Mouse (Mus musculus): ENCODE measurements around the gene Epsti1.

Gene Epsti1

DNA sequence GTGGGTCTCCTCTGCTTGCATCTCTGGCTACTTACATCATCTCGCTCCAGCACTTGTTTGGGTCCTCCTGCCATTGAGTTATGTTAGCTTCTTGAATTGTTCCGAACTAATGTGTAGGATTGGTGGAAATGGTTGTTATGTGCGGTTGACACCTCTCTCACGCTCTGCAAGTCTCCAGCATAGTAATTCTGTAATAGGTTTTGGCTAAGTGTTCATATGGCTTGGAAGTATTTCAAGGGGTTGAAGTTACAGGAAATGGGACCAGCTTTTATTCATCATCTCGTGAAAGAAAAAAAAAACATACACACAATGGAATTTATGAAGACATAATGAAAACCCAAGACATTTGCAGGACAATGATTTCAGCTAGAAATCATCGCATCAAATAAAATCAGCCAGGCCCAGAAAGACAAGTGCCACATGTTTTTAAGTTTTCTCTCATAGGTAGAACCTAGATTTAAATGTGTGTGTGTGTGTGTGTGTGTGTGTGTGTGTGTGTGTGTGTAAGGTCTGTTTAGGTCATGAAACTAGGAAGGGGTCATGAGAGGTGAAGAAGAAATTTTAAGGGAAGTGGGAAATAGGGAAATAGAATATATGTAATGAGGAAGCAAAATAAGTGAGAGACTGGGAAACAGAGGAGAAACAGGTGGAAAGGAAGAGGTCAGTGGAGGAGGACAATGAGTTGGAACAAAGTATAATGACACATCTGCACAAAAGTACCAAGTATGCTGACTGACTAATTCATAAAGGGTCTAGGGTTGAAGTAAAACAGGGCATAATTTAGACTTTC, 19.2 kb downstream of the Epsti1 start:
- no peak for DNase-seq (ENCODE audit: low spot score in 2 of 2)

DNA sequence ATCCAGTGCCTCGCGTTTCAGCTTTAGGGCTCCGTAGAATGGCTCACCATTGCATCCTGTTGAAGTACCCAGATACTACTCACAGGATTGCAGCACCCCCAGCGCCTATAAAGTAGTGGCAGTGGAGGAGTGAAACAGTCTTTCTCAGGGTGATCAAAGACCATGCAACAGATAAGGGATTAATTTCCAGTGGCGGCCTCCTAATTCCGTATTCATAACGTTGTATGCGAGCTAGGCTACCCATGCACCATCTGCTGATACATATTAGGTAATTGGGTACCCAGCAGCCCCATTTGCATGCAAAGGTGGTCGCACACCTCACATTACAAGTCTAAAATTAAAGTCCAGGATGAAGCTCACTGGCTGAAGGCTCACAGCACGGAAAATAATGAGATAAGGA, 21.4 kb downstream of the Epsti1 start:
- no peak for DNase-seq (ENCODE audit: low spot score in 2 of 2)

DNA sequence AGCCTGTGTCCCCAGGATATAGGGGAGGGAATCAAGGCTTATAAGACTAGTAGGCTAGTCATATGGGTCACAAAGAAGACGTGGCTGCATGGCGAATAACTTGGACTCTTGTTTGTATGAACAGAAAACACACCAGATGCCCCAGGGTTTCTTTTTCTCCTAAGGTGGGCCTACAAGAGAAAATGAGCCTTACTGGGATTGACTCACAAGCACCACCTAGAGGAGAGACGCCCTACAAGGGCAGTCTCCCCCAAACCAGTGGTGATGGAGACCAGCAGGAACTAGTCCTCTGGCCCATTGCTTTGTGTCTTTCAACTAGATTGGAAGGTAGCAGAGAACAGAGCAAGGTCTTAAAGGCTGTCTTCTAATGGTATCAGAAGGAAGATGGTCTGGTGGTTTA, 22.7 kb downstream of the Epsti1 start:
- DNase-seq (ENCODE audit: low spot score in 2 of 2), result peak; percentile 5 to 19

DNA sequence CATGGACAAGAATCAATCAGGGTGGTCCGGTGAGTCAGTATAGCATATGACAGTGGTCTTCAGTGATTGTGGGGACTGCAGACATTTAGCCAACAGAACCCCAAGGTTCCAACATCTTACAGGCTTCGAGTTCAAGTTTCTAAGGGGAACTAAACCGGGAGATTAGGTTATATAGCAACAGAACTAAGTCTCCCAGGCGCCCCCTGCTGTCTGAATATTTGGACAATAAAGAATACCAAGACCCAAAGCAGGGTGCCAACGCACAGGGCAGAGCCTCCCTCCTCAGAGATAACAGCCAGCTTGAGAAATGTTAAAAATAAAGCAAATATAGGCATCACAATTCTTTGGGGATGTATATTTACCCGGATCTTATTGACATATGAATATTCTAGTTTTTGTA, 24.0 kb downstream of the Epsti1 start:
- DNase-seq (ENCODE audit: low spot score in 2 of 2), result peak; percentile 56 to 65

DNA sequence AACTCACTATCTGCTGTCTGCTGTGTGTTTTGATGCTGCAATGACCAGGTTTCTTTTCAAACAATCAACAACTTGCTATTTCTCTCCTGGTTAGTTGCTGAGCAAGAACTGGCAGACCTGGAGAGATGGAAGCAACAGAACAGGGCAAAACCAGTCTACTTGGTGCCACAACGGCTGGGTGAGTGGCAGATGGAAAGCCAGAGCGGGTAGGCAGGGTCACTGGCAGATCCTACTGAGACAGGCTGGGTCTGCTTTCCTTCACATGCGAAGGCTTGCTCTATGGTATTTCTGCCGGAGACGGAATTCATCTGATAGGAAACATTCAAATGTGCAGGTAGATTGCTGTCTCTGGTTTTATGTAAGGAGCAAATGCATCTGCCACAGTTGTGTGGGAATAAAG, 24.6 kb downstream of the Epsti1 start:
- no peak for DNase-seq (ENCODE audit: low spot score in 2 of 2)

DNA sequence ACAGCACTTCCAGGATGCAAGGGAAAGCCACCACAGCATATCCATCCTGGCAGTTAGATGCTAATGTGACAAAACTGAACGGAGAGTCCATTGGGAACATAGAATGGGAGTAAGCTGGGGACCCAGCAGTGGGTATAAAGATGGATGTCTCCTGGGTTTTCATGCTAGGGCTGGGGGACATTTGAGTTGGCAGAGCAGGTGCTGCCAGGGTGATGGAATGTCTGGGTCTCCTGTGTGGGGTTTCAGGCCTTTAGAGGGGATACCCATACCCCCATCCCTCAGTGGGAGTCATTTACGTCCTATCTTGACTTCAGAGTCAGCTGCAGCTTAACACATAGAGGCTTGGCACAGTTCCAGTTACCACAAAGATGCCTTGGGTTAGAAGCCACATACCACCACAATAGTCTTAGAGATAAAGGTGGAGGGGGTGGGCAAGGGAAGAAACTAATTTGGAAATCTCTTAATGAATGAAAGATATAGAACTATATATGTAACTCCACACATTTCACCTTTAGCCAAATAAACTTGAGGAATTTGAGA, 25.2 kb downstream of the Epsti1 start:
- no peak for DNase-seq (ENCODE audit: low spot score in 2 of 2)

DNA sequence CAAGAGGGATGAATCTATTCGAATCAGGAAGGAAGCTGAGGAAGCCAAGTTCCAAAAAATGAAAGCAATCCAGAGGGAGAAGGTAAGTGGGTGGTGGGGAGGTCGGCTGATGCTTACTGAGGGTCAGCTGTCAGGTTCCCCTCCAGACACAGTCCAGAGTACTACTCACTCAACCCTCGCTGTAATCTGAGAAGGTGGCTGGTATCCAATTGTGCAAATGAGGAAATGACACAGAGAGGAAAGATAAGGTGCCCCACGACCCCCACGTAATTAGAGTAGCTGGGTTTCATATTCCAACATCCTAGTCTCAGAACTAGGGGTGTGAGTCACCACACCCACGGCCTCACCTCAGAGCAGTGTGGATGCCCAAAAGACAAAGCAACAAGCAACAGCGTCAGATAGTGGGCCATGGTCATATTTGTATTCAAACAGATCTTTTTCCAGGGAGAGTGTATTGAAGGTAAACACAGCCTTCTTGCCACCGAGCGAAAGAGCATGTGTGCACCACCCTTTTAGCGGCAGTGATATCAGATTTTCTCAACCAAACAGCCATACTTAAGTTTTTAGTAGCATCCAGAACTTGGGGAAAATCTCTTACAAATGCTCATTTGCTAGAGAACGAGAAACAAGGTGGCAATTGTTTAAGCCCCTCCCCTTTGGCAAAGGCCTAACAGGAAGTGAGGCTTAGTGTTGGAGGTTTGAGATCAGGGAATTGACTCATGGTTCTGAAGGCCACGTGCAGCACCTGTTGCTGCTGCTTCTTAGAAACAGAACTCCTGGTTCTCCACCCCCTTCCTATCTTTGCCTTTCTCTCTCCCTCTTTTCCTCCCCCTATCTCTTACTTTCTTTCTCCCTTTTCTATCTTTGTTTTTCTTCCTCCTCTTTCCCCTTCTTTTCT, 28.4 kb downstream of the Epsti1 start:
- DNase-seq (ENCODE audit: low spot score in 2 of 2), result no peak

DNA sequence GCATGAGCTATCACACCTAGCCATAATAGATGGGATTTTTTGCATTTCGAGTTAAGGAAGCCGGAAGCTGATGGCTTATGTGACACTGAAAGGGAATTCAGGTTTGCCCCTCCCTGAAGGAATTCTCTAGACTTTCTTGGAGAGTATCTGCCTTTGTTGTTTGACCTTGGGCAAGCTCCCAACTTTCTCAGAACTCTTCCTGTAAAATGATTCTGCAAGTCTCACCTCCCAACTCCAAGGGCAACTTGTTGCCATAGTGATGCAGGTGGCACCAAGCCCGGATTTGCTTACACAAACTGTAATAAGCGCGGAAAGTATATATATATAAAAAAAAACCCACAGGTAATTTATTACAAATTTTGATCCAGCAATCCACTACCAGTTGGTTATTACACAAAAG, 29.2 kb downstream of the Epsti1 start:
- no peak for DNase-seq (ENCODE audit: low spot score in 2 of 2)

DNA sequence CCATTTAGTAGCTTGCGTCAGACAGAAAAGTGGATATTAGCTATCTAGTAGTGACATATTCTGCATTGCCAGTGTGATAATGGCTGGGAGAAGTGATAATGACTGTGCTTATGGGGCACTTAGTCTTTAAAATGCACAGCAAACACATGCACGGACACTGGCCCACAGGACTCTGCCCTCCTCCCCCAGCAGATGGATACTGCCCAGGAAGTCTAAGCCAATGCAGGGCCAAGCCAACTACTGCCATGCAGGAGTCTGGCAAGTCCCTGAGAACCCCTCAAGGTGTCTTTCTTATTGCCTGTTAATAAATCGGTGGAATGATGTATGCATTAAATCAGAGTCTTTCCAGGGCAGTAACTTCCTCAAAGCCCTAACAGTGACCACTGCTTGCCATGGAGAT, 30.4 kb downstream of the Epsti1 start:
- DNase-seq (ENCODE audit: low spot score in 2 of 2), result no peak

DNA sequence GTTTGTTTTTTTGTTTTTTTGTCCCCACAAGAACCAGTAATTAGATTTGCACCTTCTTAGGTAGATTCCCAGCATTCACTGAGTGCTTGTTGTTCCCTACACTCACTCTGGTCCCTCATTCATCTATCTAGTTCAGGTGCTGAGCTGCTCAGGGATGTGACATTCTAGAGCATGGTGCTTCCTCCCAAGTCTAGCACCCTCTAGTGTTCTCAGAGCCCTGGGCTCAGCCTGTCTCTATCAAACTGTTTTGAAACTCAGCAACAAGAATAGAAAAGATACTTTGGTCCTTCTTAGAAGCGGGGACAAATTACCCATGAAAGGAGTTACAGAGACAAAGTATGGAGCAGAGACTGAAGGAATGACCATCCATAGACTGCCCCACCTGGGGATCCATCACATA, 37.1 kb downstream of the Epsti1 start:
- DNase-seq (ENCODE audit: low spot score in 2 of 2), result no peak

DNA sequence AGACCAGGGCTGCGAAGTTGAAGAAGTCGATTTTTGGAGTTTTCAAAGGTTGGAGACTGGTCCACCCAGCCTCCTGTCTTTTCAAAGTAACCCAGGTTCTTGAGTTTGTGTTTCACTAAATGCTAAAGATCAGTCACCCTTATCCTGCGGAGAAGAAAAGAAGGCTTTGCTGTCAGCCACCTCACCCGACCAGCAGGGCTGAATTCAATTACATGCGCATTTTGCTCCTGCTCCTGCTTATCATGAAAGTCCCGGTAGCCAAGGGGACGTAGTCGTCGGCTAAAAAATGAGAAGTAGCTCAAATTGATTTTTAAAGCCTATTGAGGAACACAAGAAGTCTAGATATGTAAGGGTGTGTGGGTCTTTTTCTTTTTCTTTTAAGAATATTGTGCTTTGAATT, 38.2 kb downstream of the Epsti1 start:
- DNase-seq (ENCODE audit: low spot score in 2 of 2), result no peak

DNA sequence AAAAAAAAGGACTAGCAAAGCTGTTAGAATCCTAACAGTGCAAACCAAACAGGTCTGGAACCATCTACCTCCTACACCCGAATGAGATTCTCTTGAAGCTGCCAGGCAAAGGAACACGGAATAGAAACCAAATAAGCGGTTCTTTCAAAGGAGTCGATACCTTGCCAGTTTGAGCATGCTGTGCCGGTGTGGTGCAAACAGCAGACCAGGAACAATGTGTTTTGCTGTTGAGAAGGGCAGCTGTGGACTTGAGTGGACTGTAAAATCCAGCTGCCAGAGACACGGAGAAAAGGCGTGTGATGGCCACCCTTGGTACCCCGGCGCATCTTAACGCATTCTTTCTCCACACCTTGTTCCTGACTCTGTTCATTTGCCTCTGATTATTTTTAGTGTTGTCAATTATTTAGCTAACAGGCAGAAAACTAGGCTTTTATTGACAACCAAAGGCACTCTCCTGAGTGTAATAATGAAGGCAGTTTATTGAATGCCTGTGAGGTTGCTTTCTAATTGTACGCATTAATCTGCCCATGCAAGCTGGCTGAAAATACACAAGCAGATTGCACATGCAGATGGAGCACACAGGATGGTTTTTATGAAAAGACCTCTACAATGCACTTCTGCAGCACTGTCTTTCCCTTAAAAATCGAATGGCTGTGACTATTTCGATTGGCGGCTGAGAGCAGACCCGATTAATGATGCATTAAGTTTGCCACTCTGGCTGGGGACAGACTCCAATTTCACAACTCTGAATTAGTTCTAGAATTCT, 38.9 kb downstream of the Epsti1 start:
- no peak for DNase-seq (ENCODE audit: low spot score in 2 of 2)

DNA sequence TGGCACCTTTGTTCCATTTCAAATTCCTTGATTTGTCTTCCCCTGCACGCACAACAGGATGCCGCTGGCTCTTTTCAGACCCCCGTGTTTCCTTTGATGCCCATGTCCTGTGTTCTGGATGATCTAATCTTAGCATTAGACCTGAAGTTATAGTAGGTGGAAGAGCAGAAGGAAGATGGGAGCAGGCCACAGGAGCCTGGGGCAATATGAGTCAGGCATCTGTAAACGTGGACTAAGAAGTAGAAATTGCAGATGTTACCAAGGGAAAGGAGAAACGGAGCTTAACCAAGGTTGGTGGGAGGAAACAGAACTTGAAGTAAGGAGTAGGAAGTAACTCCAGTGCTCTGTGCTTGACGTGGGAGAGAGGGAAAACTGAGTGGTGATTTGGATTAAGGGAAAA, 57.7 kb downstream of the Epsti1 start:
- no peak for DNase-seq (ENCODE audit: low spot score in 2 of 2)

DNA sequence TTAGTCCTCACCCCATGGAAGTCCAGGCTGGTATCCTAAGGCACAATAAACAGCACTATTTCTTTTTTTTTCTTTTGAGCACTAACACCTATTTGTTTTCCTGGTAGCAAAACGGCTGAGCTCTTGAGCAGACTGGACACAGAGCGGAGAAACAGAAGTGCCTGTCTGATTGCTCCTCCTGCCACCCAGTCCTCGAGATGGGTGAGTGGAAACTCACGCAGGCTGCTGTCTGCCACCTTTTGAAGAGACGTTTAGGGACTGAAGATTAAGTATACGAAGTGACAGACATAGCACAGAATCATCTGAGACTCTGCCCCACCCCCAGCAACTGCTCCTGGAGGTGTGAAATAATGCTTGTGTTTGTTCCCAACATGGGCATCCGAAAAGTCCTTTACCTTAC, 59.5 kb downstream of the Epsti1 start:
- DNase-seq (ENCODE audit: low spot score in 2 of 2), result no peak

DNA sequence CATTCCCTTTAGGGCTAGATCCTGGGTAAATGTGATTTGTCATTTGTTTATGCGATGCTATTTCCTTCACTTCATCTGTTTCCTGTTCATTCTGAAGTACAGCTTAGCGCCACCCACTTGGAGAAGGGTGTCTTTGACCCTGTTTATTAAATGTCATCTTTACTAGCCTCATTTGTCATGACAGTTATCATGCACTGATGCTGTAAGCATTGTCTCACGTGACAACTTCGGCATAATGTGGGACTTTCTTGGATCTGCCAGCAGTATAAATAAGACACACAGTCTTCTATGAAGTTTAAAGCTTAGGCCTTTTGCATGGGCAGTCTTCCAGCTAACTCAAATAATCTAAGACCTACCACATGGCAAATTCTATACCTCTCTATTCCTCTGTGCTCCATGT, 67.3 kb downstream of the Epsti1 start:
- DNase-seq (ENCODE audit: low spot score in 2 of 2), result no peak

DNA sequence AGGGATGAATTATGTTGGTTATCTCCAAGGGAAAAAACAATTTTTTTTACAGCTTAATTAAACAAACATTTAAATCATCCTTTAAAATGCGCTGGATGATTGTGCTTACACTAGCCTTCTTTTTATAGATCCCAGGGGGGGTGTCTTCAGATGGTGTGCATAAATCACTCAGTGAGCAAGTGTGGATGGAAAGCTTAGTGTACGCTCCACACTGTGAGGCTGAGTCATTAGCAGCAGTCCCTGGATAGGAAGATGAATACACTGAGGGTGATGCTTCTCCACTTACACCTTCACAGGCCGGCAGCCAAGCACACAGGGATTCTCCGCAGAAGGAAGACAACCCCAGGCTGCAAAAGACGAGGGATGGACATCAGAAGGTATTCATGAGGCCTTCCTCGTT, 70.2 kb downstream of the Epsti1 start:
- DNase-seq (ENCODE audit: low spot score in 2 of 2), result no peak

DNA sequence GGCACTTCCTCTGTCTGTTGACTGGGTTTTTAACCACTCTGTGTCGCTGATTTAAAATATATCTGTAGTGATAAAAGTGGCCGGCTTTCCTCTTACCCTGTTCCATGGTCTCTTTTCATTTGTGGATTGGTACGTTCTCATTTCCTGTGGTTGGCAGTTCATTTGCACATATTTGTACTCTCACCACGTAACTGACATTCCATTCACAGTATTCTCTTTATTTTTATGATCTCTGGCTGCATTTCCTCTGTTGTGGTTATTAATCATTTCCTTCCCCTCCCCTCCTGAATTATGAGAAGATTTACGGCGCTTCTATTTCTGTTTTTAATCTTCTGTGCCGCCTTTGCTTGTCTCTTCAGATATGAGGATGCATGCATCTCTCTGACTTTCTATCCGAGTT, 71.7 kb downstream of the Epsti1 start:
- DNase-seq (ENCODE audit: low spot score in 2 of 2), result no peak

DNA sequence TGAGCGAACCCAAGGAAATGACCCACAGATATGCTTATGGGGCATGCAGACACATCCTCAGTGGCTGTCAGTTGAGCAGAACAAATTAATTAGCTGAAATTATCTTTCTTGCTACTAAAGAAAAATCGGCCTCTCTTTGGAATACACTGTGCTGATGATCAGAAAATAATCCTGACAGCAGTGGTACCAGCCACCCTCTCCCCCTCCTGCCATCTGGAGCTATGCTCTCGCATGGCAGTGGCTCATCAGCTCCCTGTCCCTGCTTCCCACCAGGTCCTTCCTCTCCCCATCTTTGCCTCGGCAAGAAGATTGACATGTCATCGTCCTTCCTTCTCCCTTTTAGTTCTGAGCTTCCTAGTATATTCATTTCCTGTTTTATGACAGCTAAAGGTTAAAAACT, 77.5 kb downstream of the Epsti1 start:
- DNase-seq (ENCODE audit: low spot score in 2 of 2), result no peak

DNA sequence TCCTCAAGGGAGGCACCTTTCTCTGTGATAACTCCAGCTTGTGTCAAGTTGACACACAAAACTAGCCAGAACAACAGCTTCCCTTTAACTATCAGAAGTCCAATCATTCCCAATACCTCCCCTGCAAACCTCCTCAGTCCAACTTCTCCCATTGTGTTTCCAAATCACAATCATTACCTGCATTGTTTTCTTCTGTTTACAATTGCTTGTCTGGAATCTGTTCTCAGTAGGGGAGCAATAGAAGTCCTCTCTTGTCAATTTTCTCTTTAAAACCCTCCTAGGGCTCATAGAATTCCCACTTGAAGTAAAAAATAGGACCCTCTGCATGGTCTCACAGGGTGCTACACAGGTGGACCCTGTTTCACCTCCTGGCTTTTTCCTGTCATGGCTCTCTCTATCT, 93.7 kb downstream of the Epsti1 start:
- no peak for DNase-seq (ENCODE audit: low spot score in 2 of 2)

DNA sequence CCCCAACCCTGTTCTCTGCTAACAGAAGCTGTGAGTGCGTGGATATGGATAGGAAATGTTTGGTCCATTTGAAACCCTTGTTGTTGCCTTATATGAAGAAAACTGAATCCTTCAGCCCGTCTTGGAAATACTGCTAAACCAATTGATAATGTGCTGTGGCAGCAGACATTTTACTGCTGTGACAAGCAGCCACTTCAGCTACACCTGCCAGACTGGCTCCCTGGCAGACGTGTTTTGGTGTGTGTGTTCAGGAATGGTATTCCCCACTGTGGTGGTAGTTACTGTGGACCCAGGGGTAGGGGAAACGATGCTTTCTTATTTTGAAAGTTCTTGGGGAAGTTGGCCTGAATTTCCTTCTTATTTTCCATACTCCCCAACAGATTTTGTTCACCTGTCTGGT, 100.4 kb downstream of the Epsti1 start:
- no peak for DNase-seq (ENCODE audit: low spot score in 2 of 2)

DNA sequence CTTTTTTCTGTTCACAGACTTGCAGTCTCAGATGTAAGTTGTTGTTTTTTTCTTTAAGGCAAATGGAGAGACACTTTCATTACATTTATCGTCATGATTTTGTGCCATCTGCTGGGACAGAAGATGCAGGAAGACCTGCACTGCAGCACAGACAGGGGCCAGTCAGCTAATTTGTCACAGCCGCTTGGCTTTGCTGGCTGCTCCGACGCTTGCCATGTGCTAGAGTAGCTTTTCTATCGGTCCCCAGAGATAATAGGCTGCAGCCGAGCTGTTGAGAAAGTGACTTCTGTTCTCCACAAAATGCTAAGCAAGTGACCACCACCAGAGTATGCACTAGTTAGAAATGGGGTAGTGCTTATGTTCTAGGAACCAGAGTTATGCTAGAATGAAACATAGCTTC, 104.0 kb downstream of the Epsti1 start:
- no peak for DNase-seq (ENCODE audit: low spot score in 2 of 2)

DNA sequence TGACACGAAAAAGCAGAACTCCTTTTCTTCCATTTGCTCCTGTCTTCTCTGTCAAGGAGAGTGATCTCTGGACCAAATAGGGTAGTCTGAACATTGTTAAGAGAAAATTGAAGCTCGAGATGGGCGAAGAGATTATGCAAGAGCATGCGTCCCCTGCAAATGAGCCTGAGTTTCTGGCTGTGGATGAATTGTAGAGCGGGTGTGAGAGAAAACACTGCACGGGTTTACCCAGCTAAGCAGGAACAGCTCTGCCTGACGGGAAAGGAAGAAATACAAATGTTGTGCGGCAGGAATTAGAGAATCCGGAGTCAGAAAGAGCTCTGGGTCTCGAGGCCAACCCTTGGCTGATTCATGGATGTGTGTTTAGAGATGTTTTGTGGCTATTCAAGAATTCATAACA, 107.8 kb downstream of the Epsti1 start:
- no peak for DNase-seq (ENCODE audit: low spot score in 2 of 2)
